Comparison of ENCODE assay signal across 13 mouse cellular contexts in genomic region chr3:104305904-104306563, GRCm38 (mm10).
DNase-seq lines count a peak whose midpoint lies in the region; ATAC-seq lines count a peak whose summit lies in the region.
"Had no signal": no experiment of that assay in that cellular context is flagged by ENCODE, and none has a peak within 500 bp of the region (broad histone marks: within the 10 kb centered on the region; RNA-seq: fewer than 3 reads in every experiment).

No protein-coding gene starts in this region.

- 15% methylated on average over 12 of the region's 12 CpGs for WGBS in heart, embryonic 14.5 days
- 11% methylated on average over 12 of the region's 12 CpGs for WGBS in midbrain, embryonic 16.5 days
- 7% methylated on average over 12 of the region's 12 CpGs for WGBS in midbrain, embryonic 13.5 days
- WGBS in forebrain, embryonic 15.5 days, result 9% methylated on average over 12 of the region's 12 CpGs

- no peaks in the 10 kb centered on the region for H3K9me3 ChIP-seq in heart, embryonic 14.5 days (ENCODE audit: control insufficient read depth, low read length)
- H3K9me3 ChIP-seq in midbrain, embryonic 16.5 days (replicated peaks; ENCODE audit: control insufficient read depth, low read length, poor library complexity, severe bottlenecking), result no peaks in the 10 kb centered on the region
- no peaks in the 10 kb centered on the region for H3K9me3 ChIP-seq in midbrain, embryonic 13.5 days
- no peaks in the 10 kb centered on the region for H3K9me3 ChIP-seq in forebrain, embryonic 15.5 days

- no peak overlapping the region for H3K4me3 ChIP-seq in heart, embryonic 14.5 days (ENCODE audit: control insufficient read depth in 1 of 2, insufficient read depth in 1 of 2, low read depth in 1 of 2, low read length in 2 of 2)
- no peak overlapping the region for H3K4me3 ChIP-seq in midbrain, embryonic 16.5 days (ENCODE audit: low read depth, low read length)
- H3K4me3 ChIP-seq in midbrain, embryonic 13.5 days (replicated peaks), result no peak overlapping the region
- no peak overlapping the region for H3K4me3 ChIP-seq in forebrain, embryonic 15.5 days

- peaks cover 8 to 12% of the 10 kb centered on the region in 2 experiments for H3K4me1 ChIP-seq in heart, embryonic 14.5 days (ENCODE audit: control insufficient read depth in 2 of 2, insufficient read depth in 2 of 2, low read length in 2 of 2)
- H3K4me1 ChIP-seq in midbrain, embryonic 16.5 days (ENCODE audit: control insufficient read depth, insufficient read depth, low read length), result peaks cover 3% of the 10 kb centered on the region; the same call in 1 of the 2 replicates
- peaks cover 9% of the 10 kb centered on the region for H3K4me1 ChIP-seq in midbrain, embryonic 13.5 days (replicated peaks)
- H3K4me1 ChIP-seq in forebrain, embryonic 15.5 days, result peaks cover 9% of the 10 kb centered on the region; the same call in 1 of the 2 replicates

- H3K9ac ChIP-seq in heart, embryonic 14.5 days (ENCODE audit: low read length), result peak overlapping the region; percentile 41; the same call in 1 of the 2 replicates
- no peak overlapping the region for H3K9ac ChIP-seq in midbrain, embryonic 16.5 days (ENCODE audit: low read depth, low read length)
- H3K9ac ChIP-seq in midbrain, embryonic 13.5 days (replicated peaks), result no peak overlapping the region
- H3K9ac ChIP-seq in forebrain, embryonic 15.5 days (replicated peaks), result 0 out of 2 replicates have a peak overlapping the region, but pooled peaks have one; percentile 22

- H3K36me3 ChIP-seq in heart, embryonic 14.5 days (ENCODE audit: control insufficient read depth, insufficient read depth, low read length), result no peaks in the 10 kb centered on the region
- no peaks in the 10 kb centered on the region for H3K36me3 ChIP-seq in midbrain, embryonic 16.5 days (ENCODE audit: control insufficient read depth, insufficient read depth, low read length)
- H3K36me3 ChIP-seq in midbrain, embryonic 13.5 days, result no peaks in the 10 kb centered on the region
- no peaks in the 10 kb centered on the region for H3K36me3 ChIP-seq in forebrain, embryonic 15.5 days

- H3K27me3 ChIP-seq in heart, embryonic 14.5 days (ENCODE audit: control insufficient read depth, insufficient read depth, low read length), result no peaks in the 10 kb centered on the region
- no peaks in the 10 kb centered on the region for H3K27me3 ChIP-seq in midbrain, embryonic 16.5 days (ENCODE audit: control insufficient read depth, insufficient read depth, low read depth, low read length)
- H3K27me3 ChIP-seq in midbrain, embryonic 13.5 days, result no peaks in the 10 kb centered on the region
- H3K27me3 ChIP-seq in forebrain, embryonic 15.5 days, result no peaks in the 10 kb centered on the region

- DNase-seq in heart, postnatal 14 days, result no peak
- DNase-seq in Muller cell, postnatal 12 days (ENCODE audit: inconsistent ontology term), result no peak
- DNase-seq in neural tube, embryonic 10.5 days (ENCODE audit: extremely low spot score, low spot score), result no peak
- DNase-seq: cerebellum, postnatal 14 days; kidney, adult 2 months; thymus, postnatal 36 days had no signal

- H3K27ac ChIP-seq in heart, embryonic 14.5 days (replicated peaks in 1 of 2; ENCODE audit: control insufficient read depth in 1 of 2, insufficient read depth in 1 of 2, low read depth in 2 of 2, low read length in 2 of 2), result 0 out of 4 replicates have a peak overlapping the region, but pooled peaks have one; percentile 2 to 3
- no peak overlapping the region for H3K27ac ChIP-seq in midbrain, embryonic 16.5 days (ENCODE audit: low read length)
- no peak overlapping the region for H3K27ac ChIP-seq in midbrain, embryonic 13.5 days
- H3K27ac ChIP-seq in forebrain, embryonic 15.5 days (replicated peaks), result no peak overlapping the region

- H3K4me2 ChIP-seq in heart, embryonic 14.5 days (ENCODE audit: low read length), result peak overlapping the region; percentile 34; the same call in 1 of the 2 replicates
- 0 out of 2 replicates have a peak overlapping the region, but pooled peaks have one; percentile 4 for H3K4me2 ChIP-seq in midbrain, embryonic 16.5 days (ENCODE audit: low read length)
- H3K4me2 ChIP-seq in midbrain, embryonic 13.5 days (replicated peaks), result no peak overlapping the region; the same call in 1 of the 2 replicates
- no peak overlapping the region for H3K4me2 ChIP-seq in forebrain, embryonic 15.5 days (replicated peaks)
- H3K4me2 ChIP-seq: liver, embryonic 11.5 days had no signal

- intact Hi-C loops in heart, postnatal 14 days (cut with DNase I), result no loop called here

- ATAC-seq in heart, embryonic 14.5 days (ENCODE audit: insufficient number of reproducible peaks, insufficient read depth, low FRiP score, low read depth), result no peak
- ATAC-seq in midbrain, embryonic 16.5 days, result no peak
- ATAC-seq in midbrain, embryonic 13.5 days, result no peak
- no peak for ATAC-seq in forebrain, embryonic 15.5 days (replicated peaks)
- ATAC-seq in erythroid progenitor cell, adult 5-6 weeks (replicated peaks; ENCODE audit: low FRiP score, poor library complexity, severe bottlenecking), result no peak
- ATAC-seq: CD4-positive, CD25-positive, alpha-beta regulatory T cell, adult 4 months had no signal

Comparison
In these comparisons a context has a peak if more than half of its experiments do, and no peak if none do; other contexts are left out.
1. H3K4me2 ChIP-seq: peak in heart, embryonic 14.5 days (single experiment) and midbrain, embryonic 16.5 days (single experiment); none in midbrain, embryonic 13.5 days (single experiment) and forebrain, embryonic 15.5 days (single experiment).
2. H3K27ac ChIP-seq: peak in heart, embryonic 14.5 days (2 of 2); none in midbrain, embryonic 16.5 days (single experiment), midbrain, embryonic 13.5 days (single experiment) and forebrain, embryonic 15.5 days (single experiment).
3. H3K9ac ChIP-seq: peak in heart, embryonic 14.5 days (single experiment) and forebrain, embryonic 15.5 days (single experiment); none in midbrain, embryonic 16.5 days (single experiment) and midbrain, embryonic 13.5 days (single experiment).